Mouse (Mus musculus) CH12.LX (cell line): ENCODE measurements at regions not wholly inside any gene's neighbourhood (a gene's known extent, or its start where the extent isn't known, plus 50 kb on each side); places are given as distances from the start of the nearest gene placed in this dataset.

Experiments used
- CTCF ChIP-seq, 2 experiments: IDR thresholded peaks in 1 of 2; conservative IDR thresholded peaks in 1 of 2; 2 replicates each; pipeline ENCODE4 v1.5.1; 2011 to 2012; ENCODE audit warnings: low read depth in 2 of 2, low read length in 2 of 2, improper control_type of control experiment in 1 of 2, inconsistent platforms in 1 of 2, mild to moderate bottlenecking in 1 of 2, moderate library complexity in 1 of 2
- EP300 ChIP-seq: IDR thresholded peaks from 2 replicates; pipeline ENCODE4 v1.6.1; 2011; ENCODE audit warnings: low read length, improper control_type of control experiment
- ETS1 ChIP-seq: conservative IDR thresholded peaks from 2 replicates; pipeline ENCODE4 v1.6.1; 2012; ENCODE audit warnings: low read depth, mild to moderate bottlenecking, inconsistent platforms, low read length, improper control_type of control experiment, moderate library complexity
- JUN ChIP-seq: IDR thresholded peaks from 2 replicates; pipeline ENCODE4 v1.6.1; 2011; ENCODE audit warnings: low read depth, mild to moderate bottlenecking, low read length, improper control_type of control experiment, moderate library complexity; ENCODE audit not compliant: insufficient read depth
- MAFK ChIP-seq: IDR thresholded peaks from 2 replicates; pipeline ENCODE4 v1.6.1; 2011; ENCODE audit warnings: low read length, improper control_type of control experiment; ENCODE audit not compliant: insufficient replicate concordance
- MAX ChIP-seq: IDR thresholded peaks from 2 replicates; pipeline ENCODE4 v1.6.1; 2011; ENCODE audit warnings: low read length, improper control_type of control experiment
- MEF2A ChIP-seq: IDR thresholded peaks from 2 replicates; pipeline ENCODE4 v1.6.1; 2014; ENCODE audit warnings: low read depth, mild to moderate bottlenecking, inconsistent platforms, low read length, improper control_type of control experiment, borderline replicate concordance
- MYC ChIP-seq: IDR thresholded peaks from 2 replicates; pipeline ENCODE4 v1.6.1; 2011; ENCODE audit warnings: low read depth, mild to moderate bottlenecking, improper control_type of control experiment, low read length
- POLR2A ChIP-seq: IDR thresholded peaks from 2 replicates; pipeline ENCODE4 v1.6.1; 2011; ENCODE audit warnings: low read depth, mild to moderate bottlenecking, improper control_type of control experiment, low read length
- TCF12 ChIP-seq: IDR thresholded peaks from 2 replicates; pipeline ENCODE4 v1.6.1; 2014; ENCODE audit warnings: low read depth, mild to moderate bottlenecking, inconsistent platforms, low read length, improper control_type of control experiment

DNA sequence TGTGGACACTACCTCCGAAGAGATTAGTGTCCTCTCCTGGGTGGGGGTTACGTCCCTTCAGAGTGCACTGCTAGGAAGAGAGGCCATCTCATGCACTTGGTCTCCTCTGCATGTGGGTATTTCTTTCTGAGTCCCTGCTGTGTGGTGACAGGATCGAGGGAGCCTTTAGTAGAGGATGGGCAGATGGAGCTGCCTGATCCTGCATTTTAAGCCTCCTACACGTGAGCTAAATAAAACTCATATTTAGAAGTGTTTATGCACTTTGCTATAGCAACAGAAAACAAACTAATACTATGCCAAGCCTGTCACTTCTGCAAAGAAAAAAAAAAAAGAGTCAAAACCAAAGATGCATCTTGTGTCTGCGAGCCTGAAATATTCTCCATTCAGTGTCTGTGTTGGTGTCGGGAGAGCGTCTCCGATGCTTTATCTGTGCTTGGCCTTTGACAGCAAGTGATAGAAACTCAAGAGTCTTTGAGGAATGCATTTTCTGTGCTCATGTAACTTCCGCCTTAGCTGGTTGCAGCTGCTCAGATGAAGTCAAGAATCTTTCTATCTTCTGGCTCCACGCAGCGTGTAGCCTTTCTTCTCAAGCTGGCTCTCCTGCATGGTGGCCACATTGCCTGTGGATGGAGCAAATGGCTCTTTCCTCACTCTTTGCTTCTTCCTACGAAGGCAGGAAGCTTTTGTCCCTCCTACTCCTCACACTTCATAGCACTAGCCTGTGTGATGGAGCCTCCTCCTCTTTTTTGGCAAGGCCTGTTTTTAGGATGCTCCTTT, 134.8 kb downstream of the Ppp4r2 start:
- no peak for TF ChIP-seq CTCF (conservative IDR thresholded peaks at IDR 0.05 in 1 of 2, IDR thresholded peaks at IDR 0.05 in 1 of 2; ENCODE audit: low read depth in 2 of 2, low read length in 2 of 2)
- no peak for TF ChIP-seq POLR2A
- TF ChIP-seq EP300, result no peak
- no peak for TF ChIP-seq MYC
- TF ChIP-seq ETS1, result no peak
- no peak for TF ChIP-seq MAX
- no peak for TF ChIP-seq JUN
- TF ChIP-seq MEF2A, result no peak
- no peak for TF ChIP-seq MAFK
- no peak for TF ChIP-seq TCF12
